Mouse (Mus musculus): Measurements from ENCODE around the gene Dzip1. TPM values are rescaled to one million over a fixed set of nuclear protein-coding genes. Genes with fewer than 3 reads are reported as not detected.
A peak's percentile ranks its signal among the peaks of the same experiment; 100 is the strongest.

The Dzip1 gene
- total RNA-seq (2021), result 10 to 100 TPM; 85.6 to 99.0 TPM

GRCm38 (mm10) chr14:118924673-118925615 lies at the start of gene Dzip1:
Gene Dzip1, minus strand, starts transcription at chr14:118925460.
- intact Hi-C loops (cut with DNase I), result loop anchor here (1.0 kb wide), 2 partner anchors 12 to 35 kb away; partner anchors contain the start of gene Dnajc3
- peak; percentile 84 to 94 for DNase-seq (ENCODE audit: low spot score in 2 of 2)

GRCm38 (mm10) chr14:118972268-118972667 lies 47.0 kb upstream of the Dzip1 start:
- DNase-seq (ENCODE audit: low spot score in 2 of 2), result no peak
- intact Hi-C loops (cut with DNase I), result no loop called here

- intact Hi-C loops (cut with DNase I), result no loop called here
- DNase-seq (ENCODE audit: low spot score in 2 of 2), result no peak
Measured at GRCm38 (mm10) chr14:118967646-118968045, 42.4 kb upstream of the Dzip1 start.

GRCm38 (mm10) chr14:118965356-118966000 lies 40.2 kb upstream of the Dzip1 start:
- no peak for DNase-seq (ENCODE audit: low spot score in 2 of 2)
- intact Hi-C loops (cut with DNase I), result no loop called here

GRCm38 (mm10) chr14:118958010-118958409 lies 32.8 kb upstream of the Dzip1 start:
- intact Hi-C loops (cut with DNase I), result no loop called here
- no peak for DNase-seq (ENCODE audit: low spot score in 2 of 2)

- DNase-seq (ENCODE audit: low spot score in 2 of 2), result no peak
- intact Hi-C loops (cut with DNase I), result no loop called here
Measured at GRCm38 (mm10) chr14:118951912-118952583, 26.8 kb upstream of the Dzip1 start.

GRCm38 (mm10) chr14:118948841-118949240 lies 23.6 kb upstream of the Dzip1 start:
- no peak for DNase-seq (ENCODE audit: low spot score in 2 of 2)
- intact Hi-C loops (cut with DNase I), result no loop called here

GRCm38 (mm10) chr14:118944702-118945101 lies 19.4 kb upstream of the Dzip1 start:
- DNase-seq (ENCODE audit: low spot score in 2 of 2), result no peak
- intact Hi-C loops (cut with DNase I), result no loop called here

GRCm38 (mm10) chr14:118942076-118942475 lies 16.8 kb upstream of the Dzip1 start:
- intact Hi-C loops (cut with DNase I), result no loop called here
- peak in 1 of 2 experiments; percentile 21 for DNase-seq (ENCODE audit: low spot score in 2 of 2)

GRCm38 (mm10) chr14:118940796-118941495 lies 15.7 kb upstream of the Dzip1 start:
- no peak for DNase-seq (ENCODE audit: low spot score in 2 of 2)
- intact Hi-C loops (cut with DNase I), result no loop called here

GRCm38 (mm10) chr14:118938551-118938950 lies 13.3 kb upstream of the Dzip1 start:
- intact Hi-C loops (cut with DNase I), result no loop called here

GRCm38 (mm10) chr14:118937533-118938492 lies 12.6 kb upstream of the Dzip1 start, which contains the start of gene Dnajc3:
Gene Dnajc3, plus strand, starts transcription at chr14:118937976.
- intact Hi-C loops (cut with DNase I), result loop anchor here (1.0 kb wide), 1 partner anchor 13 kb away; the partner anchor contains the start of gene Dzip1
- DNase-seq (ENCODE audit: low spot score in 2 of 2), result peak; percentile 100

More at GRCm38 (mm10) chr14:118938551-118938950, 13.3 kb upstream of the Dzip1 start:
- DNase-seq (ENCODE audit: low spot score in 2 of 2), result no peak

- intact Hi-C loops (cut with DNase I), result loop anchor here (1.0 kb wide), 1 partner anchor 12 kb away; the partner anchor contains the start of gene Dzip1
- no peak for DNase-seq (ENCODE audit: low spot score in 2 of 2)
Measured at GRCm38 (mm10) chr14:118936952-118937351, 11.7 kb upstream of the Dzip1 start.

GRCm38 (mm10) chr14:118936236-118936635 lies 11.0 kb upstream of the Dzip1 start:
- intact Hi-C loops (cut with DNase I), result no loop called here
- no peak for DNase-seq (ENCODE audit: low spot score in 2 of 2)

- no peak for DNase-seq (ENCODE audit: low spot score in 2 of 2)
- intact Hi-C loops (cut with DNase I), result no loop called here
Measured at GRCm38 (mm10) chr14:118934686-118935085, 9.4 kb upstream of the Dzip1 start.

- DNase-seq (ENCODE audit: low spot score in 2 of 2), result no peak
- intact Hi-C loops (cut with DNase I), result no loop called here
Measured at GRCm38 (mm10) chr14:118932956-118933355, 7.7 kb upstream of the Dzip1 start.

GRCm38 (mm10) chr14:118931181-118931580 lies 5.9 kb upstream of the Dzip1 start:
- no peak for DNase-seq (ENCODE audit: low spot score in 2 of 2)
- intact Hi-C loops (cut with DNase I), result no loop called here

GRCm38 (mm10) chr14:118930777-118931176 lies 5.5 kb upstream of the Dzip1 start:
- intact Hi-C loops (cut with DNase I), result no loop called here
- no peak for DNase-seq (ENCODE audit: low spot score in 2 of 2)
